8 mouse cellular contexts compared by ENCODE assay signal in genomic region chr6:118179316-118180084, GRCm38 (mm10). TPM values are rescaled to one million over a fixed set of nuclear protein-coding genes. Genes with fewer than 3 reads are reported as not detected.
DNase-seq lines count a peak whose midpoint lies in the region; ATAC-seq lines count a peak whose summit lies in the region.

No protein-coding gene starts in this region.

- WGBS in hindbrain, embryonic 11.5 days: 66% methylated on average over 13 of the region's 13 CpGs
- WGBS in lung, embryonic 15.5 days: 55% methylated on average over 13 of the region's 13 CpGs

- no peaks in the 10 kb centered on the region for H3K4me1 ChIP-seq in hindbrain, embryonic 11.5 days (replicated peaks; ENCODE audit: control insufficient read depth, insufficient read depth, low read length)
- H3K4me1 ChIP-seq in lung, embryonic 15.5 days: peaks cover 5% of the 10 kb centered on the region

- peak; percentile 91 for DNase-seq in NIH3T3 (ENCODE audit: low read depth)
- DNase-seq in cerebellum, adult 9-10 months: peak; percentile 75
- peak; percentile 17 to 85 for DNase-seq in frontal cortex, adult 2 months (ENCODE audit: extremely low spot score in 1 of 2, low spot score in 1 of 2)
- DNase-seq in hindbrain, embryonic 11.5 days (ENCODE audit: low spot score): peak; percentile 88
- DNase-seq in layer of hippocampus, adult 9-10 months (ENCODE audit: low spot score): peak; percentile 73
- DNase-seq in ovary, postnatal 10 days (ENCODE audit: low spot score): peak; percentile 33
- DNase-seq in thymus, postnatal 0 days (ENCODE audit: low spot score): peak; percentile 70

- no peak overlapping the region for H3K4me3 ChIP-seq in hindbrain, embryonic 11.5 days (ENCODE audit: low read depth, low read length)
- H3K4me3 ChIP-seq in lung, embryonic 15.5 days: no peak overlapping the region

- no peaks in the 10 kb centered on the region for H3K36me3 ChIP-seq in hindbrain, embryonic 11.5 days (ENCODE audit: control insufficient read depth, insufficient read depth, low read length)
- H3K36me3 ChIP-seq in lung, embryonic 15.5 days: no peaks in the 10 kb centered on the region

- peak; percentile 83 for ATAC-seq in hindbrain, embryonic 11.5 days (ENCODE audit: low FRiP score)
- ATAC-seq in lung, embryonic 15.5 days (ENCODE audit: borderline replicate concordance, extremely low read depth, low FRiP score, low TSS enrichment): peak; percentile 71

- no peak overlapping the region for H3K4me2 ChIP-seq in hindbrain, embryonic 11.5 days (replicated peaks; ENCODE audit: low read depth, low read length)
- peak overlapping the region; percentile 4; the same call in 1 of the 2 replicates for H3K4me2 ChIP-seq in lung, embryonic 15.5 days

- no peaks in the 10 kb centered on the region for H3K27me3 ChIP-seq in hindbrain, embryonic 11.5 days (ENCODE audit: control insufficient read depth, insufficient read depth, low read length)
- H3K27me3 ChIP-seq in lung, embryonic 15.5 days: no peaks in the 10 kb centered on the region

- no peak overlapping the region for H3K27ac ChIP-seq in hindbrain, embryonic 11.5 days (ENCODE audit: low read depth, low read length)
- H3K27ac ChIP-seq in lung, embryonic 15.5 days: no peak overlapping the region

- H3K9me3 ChIP-seq in hindbrain, embryonic 11.5 days (ENCODE audit: control insufficient read depth, low read length): no peaks in the 10 kb centered on the region
- no peaks in the 10 kb centered on the region for H3K9me3 ChIP-seq in lung, embryonic 15.5 days

- no peak overlapping the region for H3K9ac ChIP-seq in hindbrain, embryonic 11.5 days (ENCODE audit: low read depth, low read length)
- H3K9ac ChIP-seq in lung, embryonic 15.5 days: no peak overlapping the region

RNA-seq across cellular contexts. Expression of gene Ret, which starts 18.0 kb away (rescaled TPM):
- 4.0 and 4.1 TPM in 2 replicates for polyA plus RNA-seq in frontal cortex, adult 2 months (2012; rRNA removed)
- polyA plus RNA-seq in hindbrain, embryonic 11.5 days (2014; fragmentation: Nextera tagmentation; extraction: Ambion mirVana): 3.2 and 4.2 TPM in 2 replicates
- polyA plus RNA-seq in lung, embryonic 15.5 days (2015; fragmentation: Nextera tagmentation; extraction: Ambion mirVana): 2.4 and 2.6 TPM in 2 replicates
- polyA plus RNA-seq in thymus, postnatal 0 days (2015; fragmentation: Nextera tagmentation; extraction: Ambion mirVana): 0.23 and 0.26 TPM in 2 replicates

RNA-seq across cellular contexts. Expression of gene Csgalnact2, which starts 40.6 kb away (rescaled TPM):
- polyA plus RNA-seq in frontal cortex, adult 2 months (2012; rRNA removed): 8.9 and 9.9 TPM in 2 replicates
- 8.7 and 11.5 TPM in 2 replicates for polyA plus RNA-seq in hindbrain, embryonic 11.5 days (2014; fragmentation: Nextera tagmentation; extraction: Ambion mirVana)
- 20.8 and 21.1 TPM in 2 replicates for polyA plus RNA-seq in lung, embryonic 15.5 days (2015; fragmentation: Nextera tagmentation; extraction: Ambion mirVana)
- polyA plus RNA-seq in thymus, postnatal 0 days (2015; fragmentation: Nextera tagmentation; extraction: Ambion mirVana): 13.4 and 14.9 TPM in 2 replicates

Comparison
In these comparisons a context has a peak if more than half of its experiments do, and no peak if none do; other contexts are left out.
1. DNase-seq: peak in every context shown above with its lines; median percentile 91 in NIH3T3; 88 in hindbrain, embryonic 11.5 days; 75 in cerebellum, adult 9-10 months; 73 in layer of hippocampus, adult 9-10 months; 70 in thymus, postnatal 0 days; 51 in frontal cortex, adult 2 months; 33 in ovary, postnatal 10 days.